Mouse (Mus musculus): ENCODE measurements around the gene Ccnk. TPM values are rescaled to one million over a fixed set of nuclear protein-coding genes. Genes with fewer than 3 reads are reported as not detected.

Ccnk gene
- polyA plus RNA-seq, 1 experiment from 2014 or later = 5.6 TPM

- no peak overlapping the region for H3K4me3 ChIP-seq (replicated peaks; ENCODE audit: low read length)
- H3K9ac ChIP-seq = no peak overlapping the region
- H3K9me3 ChIP-seq (ENCODE audit: control insufficient read depth, low read length) = no peaks in the 10 kb centered on the region
- no peak overlapping the region for H3K27ac ChIP-seq
- DNase-seq (ENCODE audit: low spot score) (no peak), ATAC-seq (ENCODE audit: low FRiP score) (no peak)
- no peaks in the 10 kb centered on the region for H3K27me3 ChIP-seq (ENCODE audit: control insufficient read depth, insufficient read depth, low read length)
- WGBS = 71% methylated on average over 12 of the region's 12 CpGs
- H3K36me3 ChIP-seq (replicated peaks; ENCODE audit: control insufficient read depth, insufficient read depth) = peaks cover 58% of the 10 kb centered on the region
- no peak overlapping the region for H3K4me2 ChIP-seq (replicated peaks)
- no peaks in the 10 kb centered on the region; the same call in 1 of the 2 replicates for H3K4me1 ChIP-seq (replicated peaks; ENCODE audit: control insufficient read depth, insufficient read depth, low read length)
Observed at GRCm38 (mm10) chr12:108204978-108205377, 25.6 kb downstream of the Ccnk start.

- Histone ChIP-seq H3K4me2 (replicated peaks) (no peak overlapping the region), H3K36me3 (replicated peaks; ENCODE audit: control insufficient read depth, insufficient read depth) (peaks cover 41% of the 10 kb centered on the region), H3K9me3 (ENCODE audit: control insufficient read depth, low read length) (no peaks in the 10 kb centered on the region), H3K27me3 (ENCODE audit: control insufficient read depth, insufficient read depth, low read length) (no peaks in the 10 kb centered on the region), H3K27ac (no peak overlapping the region), H3K4me1 (replicated peaks; ENCODE audit: control insufficient read depth, insufficient read depth, low read length) (no peaks in the 10 kb centered on the region; the same call in 1 of the 2 replicates), H3K9ac (no peak overlapping the region), H3K4me3 (replicated peaks; ENCODE audit: low read length) (no peak overlapping the region)
- 6% methylated on average over 5 of the region's 5 CpGs for WGBS
- DNase-seq (ENCODE audit: low spot score) (peak; percentile 90), ATAC-seq (ENCODE audit: low FRiP score) (peak; percentile 64)
Observed at GRCm38 (mm10) chr12:108206641-108207040, 27.3 kb downstream of the Ccnk start.

GRCm38 (mm10) chr12:108208216-108208615 is 28.8 kb downstream of the Ccnk start:
- Histone ChIP-seq H3K4me3 (replicated peaks; ENCODE audit: low read length) (no peak overlapping the region), H3K27ac (no peak overlapping the region), H3K9ac (no peak overlapping the region), H3K9me3 (ENCODE audit: control insufficient read depth, low read length) (no peaks in the 10 kb centered on the region), H3K4me1 (replicated peaks; ENCODE audit: control insufficient read depth, insufficient read depth, low read length) (peaks cover 14% of the 10 kb centered on the region), H3K4me2 (replicated peaks) (no peak overlapping the region), H3K36me3 (replicated peaks; ENCODE audit: control insufficient read depth, insufficient read depth) (peaks cover 27% of the 10 kb centered on the region), H3K27me3 (ENCODE audit: control insufficient read depth, insufficient read depth, low read length) (no peaks in the 10 kb centered on the region)
- 95% methylated on average over 9 of the region's 9 CpGs for WGBS
- no peak for ATAC-seq (ENCODE audit: low FRiP score)
- DNase-seq (ENCODE audit: low spot score) = no peak

GRCm38 (mm10) chr12:108208726-108209438 is 29.5 kb downstream of the Ccnk start:
- Histone ChIP-seq H3K4me1 (replicated peaks; ENCODE audit: control insufficient read depth, insufficient read depth, low read length) (peaks cover 20% of the 10 kb centered on the region), H3K4me2 (replicated peaks) (no peak overlapping the region), H3K9ac (no peak overlapping the region), H3K9me3 (ENCODE audit: control insufficient read depth, low read length) (no peaks in the 10 kb centered on the region), H3K36me3 (replicated peaks; ENCODE audit: control insufficient read depth, insufficient read depth) (peaks cover 22% of the 10 kb centered on the region), H3K27me3 (ENCODE audit: control insufficient read depth, insufficient read depth, low read length) (no peaks in the 10 kb centered on the region), H3K27ac (no peak overlapping the region), H3K4me3 (replicated peaks; ENCODE audit: low read length) (no peak overlapping the region)
- WGBS = 28% methylated on average over 13 of the region's 13 CpGs
- ATAC-seq (ENCODE audit: low FRiP score) (peak; percentile 49; the same call in 1 of the 2 replicates), DNase-seq (ENCODE audit: low spot score) (peak; percentile 78)

- peaks cover 8% of the 10 kb centered on the region for H3K36me3 ChIP-seq (replicated peaks; ENCODE audit: control insufficient read depth, insufficient read depth)
- H3K27me3 ChIP-seq (ENCODE audit: control insufficient read depth, insufficient read depth, low read length) = no peaks in the 10 kb centered on the region
- 92% methylated on average over 12 of the region's 15 CpGs for WGBS
- H3K4me1 ChIP-seq (replicated peaks; ENCODE audit: control insufficient read depth, insufficient read depth, low read length) = peaks cover 34% of the 10 kb centered on the region
- no peak for DNase-seq (ENCODE audit: low spot score)
- H3K27ac ChIP-seq = no peak overlapping the region
- H3K4me3 ChIP-seq (replicated peaks; ENCODE audit: low read length) = no peak overlapping the region
- no peaks in the 10 kb centered on the region for H3K9me3 ChIP-seq (ENCODE audit: control insufficient read depth, low read length)
- no peak overlapping the region for H3K9ac ChIP-seq
- ATAC-seq (ENCODE audit: low FRiP score) = no peak
- no peak overlapping the region for H3K4me2 ChIP-seq (replicated peaks)
Observed at GRCm38 (mm10) chr12:108210623-108211022, 31.2 kb downstream of the Ccnk start.

- Histone ChIP-seq H3K4me1 (replicated peaks; ENCODE audit: control insufficient read depth, insufficient read depth, low read length) (peaks cover 45% of the 10 kb centered on the region), H3K36me3 (replicated peaks; ENCODE audit: control insufficient read depth, insufficient read depth) (no peaks in the 10 kb centered on the region), H3K27me3 (ENCODE audit: control insufficient read depth, insufficient read depth, low read length) (no peaks in the 10 kb centered on the region), H3K27ac (peak overlapping the region; percentile 34), H3K9me3 (ENCODE audit: control insufficient read depth, low read length) (no peaks in the 10 kb centered on the region), H3K4me2 (replicated peaks) (no peak overlapping the region), H3K4me3 (replicated peaks; ENCODE audit: low read length) (no peak overlapping the region), H3K9ac (no peak overlapping the region)
- DNase-seq (ENCODE audit: low spot score) (no peak), ATAC-seq (ENCODE audit: low FRiP score) (no peak)
- WGBS = 41% methylated on average over 5 of the region's 5 CpGs
Observed at GRCm38 (mm10) chr12:108212071-108212470, 32.7 kb downstream of the Ccnk start.

GRCm38 (mm10) chr12:108212476-108212875 is 33.1 kb downstream of the Ccnk start:
- no peaks in the 10 kb centered on the region for H3K36me3 ChIP-seq (replicated peaks; ENCODE audit: control insufficient read depth, insufficient read depth)
- no peak overlapping the region for H3K9ac ChIP-seq
- H3K4me3 ChIP-seq (replicated peaks; ENCODE audit: low read length) = no peak overlapping the region
- ATAC-seq (ENCODE audit: low FRiP score) (no peak), DNase-seq (ENCODE audit: low spot score) (no peak)
- H3K27ac ChIP-seq = 0 out of 2 replicates have a peak overlapping the region, but pooled peaks have one; percentile 34
- no peaks in the 10 kb centered on the region for H3K9me3 ChIP-seq (ENCODE audit: control insufficient read depth, low read length)
- no peak overlapping the region for H3K4me2 ChIP-seq (replicated peaks)
- H3K27me3 ChIP-seq (ENCODE audit: control insufficient read depth, insufficient read depth, low read length) = no peaks in the 10 kb centered on the region
- H3K4me1 ChIP-seq (replicated peaks; ENCODE audit: control insufficient read depth, insufficient read depth, low read length) = peaks cover 49% of the 10 kb centered on the region
- 79% methylated on average over 6 of the region's 6 CpGs for WGBS

GRCm38 (mm10) chr12:108213090-108214041 is 34.0 kb downstream of the Ccnk start:
- Histone ChIP-seq H3K9ac (no peak overlapping the region; the same call in none of the 2 replicates), H3K4me1 (replicated peaks; ENCODE audit: control insufficient read depth, insufficient read depth, low read length) (peaks cover 49% of the 10 kb centered on the region)
- ATAC-seq (ENCODE audit: low FRiP score) = no peak; the same call in 1 of the 2 replicates

GRCm38 (mm10) chr12:108215090-108215489 is 35.7 kb downstream of the Ccnk start:
- no peak for ATAC-seq (ENCODE audit: low FRiP score)

More at GRCm38 (mm10) chr12:108213090-108214041, 34.0 kb downstream of the Ccnk start:
- Histone ChIP-seq H3K4me3 (replicated peaks; ENCODE audit: low read length) (no peak overlapping the region), H3K27me3 (ENCODE audit: control insufficient read depth, insufficient read depth, low read length) (no peaks in the 10 kb centered on the region), H3K27ac (peak overlapping the region; percentile 48; the same call in 1 of the 2 replicates), H3K4me2 (replicated peaks) (no peak overlapping the region), H3K9me3 (ENCODE audit: control insufficient read depth, low read length) (no peaks in the 10 kb centered on the region), H3K36me3 (replicated peaks; ENCODE audit: control insufficient read depth, insufficient read depth) (no peaks in the 10 kb centered on the region)
- no peak for DNase-seq (ENCODE audit: low spot score)
- WGBS = 42% methylated on average over 18 of the region's 18 CpGs

More at GRCm38 (mm10) chr12:108215090-108215489, 35.7 kb downstream of the Ccnk start:
- Histone ChIP-seq H3K27ac (0 out of 2 replicates have a peak overlapping the region, but pooled peaks have one; percentile 5), H3K9ac (no peak overlapping the region), H3K27me3 (ENCODE audit: control insufficient read depth, insufficient read depth, low read length) (no peaks in the 10 kb centered on the region), H3K4me1 (replicated peaks; ENCODE audit: control insufficient read depth, insufficient read depth, low read length) (peaks cover 65% of the 10 kb centered on the region), H3K9me3 (ENCODE audit: control insufficient read depth, low read length) (no peaks in the 10 kb centered on the region), H3K36me3 (replicated peaks; ENCODE audit: control insufficient read depth, insufficient read depth) (no peaks in the 10 kb centered on the region), H3K4me3 (replicated peaks; ENCODE audit: low read length) (no peak overlapping the region), H3K4me2 (replicated peaks) (no peak overlapping the region)
- no peak for DNase-seq (ENCODE audit: low spot score)
- 57% methylated on average over 8 of the region's 8 CpGs for WGBS

Data from hindbrain, embryonic 14.5 days (tissue).